Mouse (Mus musculus) testis, postnatal 14 days (tissue): ENCODE data around the gene Pdpn.
"Not testable (repeated sequence)": the region's sequence is repeated elsewhere in the genome, so short reads cannot be mapped to it uniquely, and the experiment has no call there.

Source experiments
- DNase-seq: peaks from one replicate; pipeline ENCODE4 v3.0.0; 2021; ENCODE audit warnings: low spot score

Gene Pdpn

GRCm38 (mm10) chr4:143299325-143300070 lies at the start of gene Pdpn:
Gene Pdpn, minus strand, starts transcription at chr4:143299564.
- DNase-seq = peak; percentile 61

- no peak for DNase-seq
Observed at GRCm38 (mm10) chr4:143348678-143349077, 49.3 kb upstream of the Pdpn start.

- DNase-seq = not testable (repeated sequence)
Observed at GRCm38 (mm10) chr4:143345491-143345890, 46.1 kb upstream of the Pdpn start.

GRCm38 (mm10) chr4:143341470-143341869 lies 42.1 kb upstream of the Pdpn start:
- no peak for DNase-seq

GRCm38 (mm10) chr4:143339808-143340207 lies 40.4 kb upstream of the Pdpn start:
- no peak for DNase-seq

GRCm38 (mm10) chr4:143336096-143336495 lies 36.7 kb upstream of the Pdpn start:
- no peak for DNase-seq

- no peak for DNase-seq
Observed at GRCm38 (mm10) chr4:143334995-143335394, 35.6 kb upstream of the Pdpn start.

GRCm38 (mm10) chr4:143334145-143334544 lies 34.8 kb upstream of the Pdpn start:
- no peak for DNase-seq

GRCm38 (mm10) chr4:143331787-143332186 lies 32.4 kb upstream of the Pdpn start:
- DNase-seq = no peak

GRCm38 (mm10) chr4:143330566-143330965 lies 31.2 kb upstream of the Pdpn start:
- no peak for DNase-seq

- DNase-seq = peak; percentile 73
Observed at GRCm38 (mm10) chr4:143325625-143325941, 26.2 kb upstream of the Pdpn start.

- DNase-seq = no peak
Observed at GRCm38 (mm10) chr4:143324925-143325624, 25.7 kb upstream of the Pdpn start.

GRCm38 (mm10) chr4:143324176-143324924 lies 25.0 kb upstream of the Pdpn start:
- peak; percentile 54 for DNase-seq

- no peak for DNase-seq
Observed at GRCm38 (mm10) chr4:143313299-143313698, 13.9 kb upstream of the Pdpn start.

GRCm38 (mm10) chr4:143311341-143311740 lies 12.0 kb upstream of the Pdpn start:
- DNase-seq = peak; percentile 32

- no peak for DNase-seq
Observed at GRCm38 (mm10) chr4:143305987-143306772, 6.8 kb upstream of the Pdpn start.

GRCm38 (mm10) chr4:143305031-143305430 lies 5.7 kb upstream of the Pdpn start:
- DNase-seq = no peak

GRCm38 (mm10) chr4:143302279-143302890 lies 3.0 kb upstream of the Pdpn start:
- DNase-seq = no peak

GRCm38 (mm10) chr4:143301875-143302274 lies 2.5 kb upstream of the Pdpn start:
- DNase-seq = no peak

- DNase-seq = no peak
Observed at GRCm38 (mm10) chr4:143301042-143301441, 1.7 kb upstream of the Pdpn start.

GRCm38 (mm10) chr4:143300113-143300688 lies 837 bp upstream of the Pdpn start:
- no peak for DNase-seq
